Mouse (Mus musculus) neural tube, embryonic 10.5 days (tissue): ENCODE measurements at regions not wholly inside any gene's neighbourhood (a gene's known extent, or its start where the extent isn't known, plus 50 kb on each side); places are given as distances from the start of the nearest gene placed in this dataset.

Source experiments
- DNase-seq: peaks from one replicate; pipeline ENCODE4 v3.0.0-alpha.2; 2017; ENCODE audit warnings: low spot score; ENCODE audit errors: extremely low spot score

GRCm38 (mm10) chr4:9035350-9035749, 796.5 kb upstream of the Car8 start:
- no peak for DNase-seq

- no peak for DNase-seq
These were observed 795.4 kb upstream of the Car8 start for GRCm38 (mm10) chr4:9034280-9034679.

- no peak for DNase-seq
These were observed 794.3 kb upstream of the Car8 start for GRCm38 (mm10) chr4:9033106-9033642.

DNA sequence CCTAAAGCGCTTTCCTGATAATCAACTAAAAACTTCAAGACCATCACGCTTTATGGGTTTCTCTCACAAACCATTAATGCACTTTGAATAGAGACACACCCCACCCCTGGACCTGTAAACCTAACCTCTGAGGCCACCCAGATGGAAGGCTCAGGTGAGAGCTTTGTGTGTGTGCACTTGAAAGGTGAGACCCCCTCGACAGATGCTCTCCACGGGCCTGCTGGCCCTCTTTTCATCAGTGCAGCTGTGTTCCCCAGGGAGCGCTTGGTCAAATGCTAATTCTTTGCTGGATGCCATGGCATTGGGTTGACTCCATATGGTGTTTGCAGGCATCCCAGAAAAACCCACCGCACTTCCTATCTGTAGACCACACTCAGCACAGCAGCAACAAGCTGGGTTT, 792.8 kb upstream of the Car8 start:
- no peak for DNase-seq

DNA sequence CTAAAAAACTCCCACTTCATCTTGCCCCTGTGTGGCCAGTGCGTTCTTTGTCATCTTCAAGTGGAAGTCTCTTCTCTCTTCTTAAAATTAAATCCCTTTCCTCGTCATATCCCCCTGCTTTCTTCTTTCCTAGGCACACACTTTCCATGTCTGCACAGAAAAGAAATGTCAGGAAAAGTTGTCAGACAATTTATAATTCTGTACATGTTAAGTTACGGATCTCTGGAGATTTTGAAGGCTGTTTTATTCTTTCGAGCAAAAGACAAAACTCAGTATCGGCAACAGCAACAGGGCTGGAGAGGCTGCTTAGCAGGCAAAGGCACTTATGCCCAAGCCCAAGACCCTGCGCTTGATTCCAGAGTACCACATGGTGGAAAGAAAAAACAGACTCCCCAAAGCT, 790.1 kb upstream of the Car8 start:
- DNase-seq, result no peak

GRCm38 (mm10) chr4:9028475-9028874, 789.6 kb upstream of the Car8 start:
- DNase-seq, result peak; percentile 67

GRCm38 (mm10) chr4:9027798-9028404, 789.1 kb upstream of the Car8 start:
- DNase-seq, result peak; percentile 94

DNA sequence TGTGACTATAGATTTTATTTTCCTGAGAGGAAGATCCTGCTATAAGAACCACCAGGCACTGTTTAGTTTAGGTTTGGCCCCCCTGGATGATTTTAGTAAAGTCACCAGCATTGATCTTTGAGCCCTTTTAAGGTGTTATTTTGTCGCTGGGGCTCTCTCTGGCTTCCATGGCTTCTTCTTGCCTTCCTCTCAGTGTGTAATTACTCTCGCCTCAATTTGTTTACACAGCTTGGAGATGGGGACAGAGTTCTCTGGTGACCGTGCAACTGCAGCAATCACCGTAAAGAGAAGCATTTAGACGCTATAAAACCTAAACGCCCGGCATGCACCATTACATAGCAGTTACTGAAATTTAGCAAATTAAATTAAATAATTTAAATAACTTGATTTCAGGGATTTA, 788.5 kb upstream of the Car8 start:
- DNase-seq, result no peak

DNA sequence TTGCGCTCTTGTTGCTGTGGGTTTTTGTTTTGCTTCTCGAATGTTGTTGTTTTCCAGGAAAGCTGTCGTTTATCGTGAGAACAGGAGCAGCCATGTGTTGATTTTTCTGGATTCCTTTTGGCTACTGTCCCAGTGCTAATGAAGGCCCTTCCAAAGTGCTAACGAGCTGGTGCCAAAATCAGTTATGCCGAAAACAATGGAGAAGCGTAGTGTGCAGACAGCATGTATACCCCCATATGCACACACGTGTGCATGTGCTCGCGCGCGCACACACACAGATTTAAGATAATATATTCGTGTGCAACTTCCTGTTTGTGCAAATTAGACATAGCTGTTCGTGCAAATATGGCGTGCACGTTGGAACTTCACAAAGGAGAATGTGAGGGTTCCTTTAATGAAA, 788.0 kb upstream of the Car8 start:
- DNase-seq, result no peak

DNA sequence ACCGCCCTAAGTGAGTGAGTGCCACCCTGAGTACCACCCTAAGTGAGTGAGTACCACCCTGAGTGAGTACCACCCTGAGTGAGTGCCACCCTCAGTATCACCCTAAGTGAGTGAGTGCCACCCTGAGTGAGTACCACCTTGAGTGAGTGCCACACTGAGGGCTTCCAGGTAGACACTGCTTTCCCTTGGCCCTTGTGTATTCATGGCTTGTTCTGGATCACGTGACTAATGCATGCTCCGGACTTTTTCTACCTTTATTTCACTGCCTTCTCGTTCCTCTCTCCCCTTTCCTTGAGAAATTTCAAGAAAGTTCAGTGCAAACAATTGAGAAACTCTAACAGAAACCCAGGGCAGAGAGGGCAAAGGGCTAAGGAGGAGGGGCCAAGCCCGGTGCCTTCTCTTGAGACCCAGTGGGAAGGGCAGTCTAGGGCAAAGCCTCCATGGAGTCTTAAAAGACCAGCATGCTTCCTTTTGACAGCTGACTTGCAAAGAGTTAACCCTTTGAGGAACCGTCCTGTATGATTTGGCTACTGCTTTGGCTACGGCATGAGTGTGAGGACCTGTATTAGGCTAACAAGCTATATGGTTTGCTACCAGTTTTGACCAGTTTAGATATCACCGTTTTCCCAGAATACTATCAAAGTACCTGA, 787.1 kb upstream of the Car8 start:
- DNase-seq, result no peak

- DNase-seq, result no peak
These were observed 785.5 kb upstream of the Car8 start for GRCm38 (mm10) chr4:9024216-9024925.

DNA sequence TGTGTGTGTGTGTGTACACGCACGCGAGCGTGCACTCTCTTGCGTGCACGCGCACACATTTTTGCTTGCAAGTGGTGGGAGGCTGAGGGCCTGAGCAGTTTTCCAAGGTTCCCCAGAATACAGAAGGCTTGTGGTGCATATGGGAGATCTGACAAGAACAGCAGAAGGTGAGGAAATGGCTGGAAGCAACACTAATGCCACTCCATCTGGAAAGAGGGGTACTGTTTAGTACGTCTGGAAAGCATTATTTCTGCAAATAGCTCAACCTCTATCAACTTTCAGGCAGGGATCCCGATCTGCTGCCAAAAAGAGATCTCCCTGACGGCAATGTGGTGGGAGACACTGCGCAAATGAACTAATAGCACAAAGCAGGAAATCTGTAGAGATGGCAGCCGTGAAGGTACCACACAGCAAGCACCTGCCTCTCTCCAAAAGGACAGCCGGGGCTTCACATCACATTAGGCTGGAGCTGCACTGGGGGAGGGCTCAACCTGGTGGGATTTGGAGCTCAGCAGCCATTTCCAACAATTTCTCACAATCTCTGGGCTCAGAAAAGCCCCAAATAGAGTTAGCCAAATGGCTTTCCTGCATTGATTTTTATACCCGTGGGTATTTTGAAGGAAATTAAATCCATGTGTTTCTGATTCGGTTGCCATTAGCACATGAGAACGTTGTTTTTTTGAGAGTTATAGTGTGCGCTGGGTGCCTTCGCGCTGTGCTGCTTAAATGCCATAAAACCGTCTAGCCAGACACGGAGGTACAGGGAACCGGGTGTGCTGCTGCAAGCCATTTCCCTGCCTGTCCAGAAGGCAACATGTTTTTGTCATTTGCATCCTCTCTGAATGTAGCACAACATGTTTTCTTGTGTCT, 780.6 kb upstream of the Car8 start:
- DNase-seq, result no peak

- DNase-seq, result no peak
These were observed 779.4 kb upstream of the Car8 start for GRCm38 (mm10) chr4:9018236-9018635.

- no peak for DNase-seq
These were observed 777.7 kb upstream of the Car8 start for GRCm38 (mm10) chr4:9016504-9017040.

GRCm38 (mm10) chr4:9015528-9016503, 777.0 kb upstream of the Car8 start:
- peak; percentile 60 for DNase-seq

- no peak for DNase-seq
These were observed 776.1 kb upstream of the Car8 start for GRCm38 (mm10) chr4:9014986-9015385.

DNA sequence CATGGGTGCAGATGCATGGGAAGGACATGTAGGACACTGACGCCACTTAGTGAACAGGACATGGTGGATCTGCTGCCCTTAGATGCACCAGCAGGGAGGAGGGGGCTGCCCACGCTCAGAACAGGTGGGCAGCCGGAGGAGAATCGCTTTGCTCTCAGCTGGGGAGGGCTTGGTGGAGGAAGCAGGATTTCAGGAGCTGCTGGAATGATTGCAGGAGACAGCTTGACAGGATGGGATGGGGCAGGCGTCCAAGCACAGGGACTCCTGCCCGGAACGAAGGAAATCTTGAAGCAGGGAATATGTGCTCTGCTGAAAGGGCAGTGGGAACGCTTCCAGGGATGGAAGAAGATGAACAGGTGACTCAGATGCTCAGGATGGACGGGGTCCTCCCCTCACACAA, 773.9 kb upstream of the Car8 start:
- no peak for DNase-seq

GRCm38 (mm10) chr4:9011952-9012351, 773.1 kb upstream of the Car8 start:
- DNase-seq, result no peak

- no peak for DNase-seq
These were observed 772.3 kb upstream of the Car8 start for GRCm38 (mm10) chr4:9011129-9011518.
